Comparison of ENCODE assay signal across 7 mouse cellular contexts in the genomic region with DNA sequence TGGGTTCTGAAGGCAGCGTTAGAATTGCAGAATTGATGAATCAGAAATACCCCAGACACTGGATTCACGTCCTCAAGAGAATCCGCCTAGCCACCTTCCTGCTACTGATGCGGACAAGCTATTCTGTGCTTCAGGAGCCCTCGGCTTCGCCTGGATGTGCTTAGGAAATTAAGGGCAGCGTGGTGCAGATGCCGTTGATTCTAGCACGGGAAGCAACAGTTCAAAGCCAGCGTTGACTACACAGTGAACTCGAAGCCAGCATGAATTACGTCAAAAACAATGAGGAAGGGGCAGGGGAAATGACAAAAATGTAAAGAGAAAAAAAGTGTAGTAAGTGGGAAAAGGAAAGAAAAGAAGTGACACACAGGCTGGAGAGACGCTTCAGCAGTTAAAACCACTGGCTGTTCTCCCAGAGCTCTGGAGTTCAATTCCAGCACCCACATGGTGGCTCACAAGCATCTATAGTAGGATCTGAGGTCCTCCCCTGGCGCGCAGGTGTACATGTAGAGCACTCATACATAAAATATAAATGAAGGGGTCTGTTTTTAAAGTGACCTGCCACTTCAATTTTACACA. TPM values are rescaled to one million over a fixed set of nuclear protein-coding genes. Genes with fewer than 3 reads are reported as not detected.
A peak's percentile ranks its signal among the peaks of the same experiment; 100 is the strongest.
DNase-seq lines count a peak whose midpoint lies in the region; ATAC-seq and TF ChIP-seq lines count a peak whose summit lies in the region.

A gene (plus strand): TSS at position 541 of the 576 bp plus-strand sequence.

- H3K9ac ChIP-seq in heart, embryonic 12.5 days: peak within 1 kb of the TSS; percentile 91
- H3K9ac ChIP-seq in midbrain, postnatal 0 days (replicated peaks; ENCODE audit: low read length, poor library complexity, severe bottlenecking): peak within 1 kb of the TSS; percentile 79

- peak within 1 kb of the TSS; percentile 82 for H3K4me3 ChIP-seq in thymus, adult 2 months (ENCODE audit: control insufficient read depth, insufficient read depth, low read length)
- H3K4me3 ChIP-seq in embryonic facial prominence, embryonic 10.5 days: peak within 1 kb of the TSS; percentile 96
- peak within 1 kb of the TSS; percentile 85 for H3K4me3 ChIP-seq in heart, embryonic 12.5 days
- H3K4me3 ChIP-seq in midbrain, postnatal 0 days (ENCODE audit: low read depth, low read length): peak within 1 kb of the TSS; percentile 81

- intact Hi-C loops in left cerebral cortex, postnatal 10 days (cut with DNase I): no loop called here

- ATAC-seq in heart, embryonic 12.5 days (ENCODE audit: insufficient number of reproducible peaks, low FRiP score): peak; percentile 29
- ATAC-seq in midbrain, postnatal 0 days (ENCODE audit: low FRiP score): peak; percentile 24

- no peaks in the 10 kb centered on the region for H3K27me3 ChIP-seq in thymus, adult 2 months (ENCODE audit: control insufficient read depth, insufficient read depth, low read length)
- H3K27me3 ChIP-seq in embryonic facial prominence, embryonic 10.5 days (replicated peaks; ENCODE audit: low read depth, poor library complexity, severe bottlenecking): no peaks in the 10 kb centered on the region
- H3K27me3 ChIP-seq in heart, embryonic 12.5 days (replicated peaks): no peaks in the 10 kb centered on the region
- H3K27me3 ChIP-seq in midbrain, postnatal 0 days (ENCODE audit: insufficient read depth, low read length): no peaks in the 10 kb centered on the region

- TF ChIP-seq CTCF in thymus, adult 2 months (IDR thresholded peaks at IDR 0.05; ENCODE audit: borderline replicate concordance, control insufficient read depth, extremely low read depth, insufficient read depth, low read length, poor library complexity): no peak
- no peak for TF ChIP-seq CTCF in midbrain, postnatal 0 days (IDR thresholded peaks at IDR 0.05)

- TF ChIP-seq POLR2A in thymus, adult 2 months (IDR thresholded peaks at IDR 0.05; ENCODE audit: control insufficient read depth, extremely low read depth, insufficient read depth, low read length, poor library complexity): no peak

- peak; percentile 20 for DNase-seq in thymus, adult 2 months
- DNase-seq in thymus, postnatal 36 days: no peak
- DNase-seq in embryonic facial prominence, embryonic 10.5 days (ENCODE audit: low spot score): peak; percentile 20
- DNase-seq in left cerebral cortex, postnatal 10 days (ENCODE audit: extremely low spot score in 1 of 2, low spot score in 2 of 2): no peak
- DNase-seq in midbrain, postnatal 0 days (ENCODE audit: low spot score): no peak
- no peak for DNase-seq in cerebellum, postnatal 10 days

- H3K4me1 ChIP-seq in thymus, adult 2 months (replicated peaks; ENCODE audit: control insufficient read depth, insufficient read depth, low read length): peaks cover 14% of the 10 kb centered on the region
- peaks cover 28% of the 10 kb centered on the region for H3K4me1 ChIP-seq in embryonic facial prominence, embryonic 10.5 days
- H3K4me1 ChIP-seq in heart, embryonic 12.5 days (replicated peaks): peaks cover 29% of the 10 kb centered on the region
- peaks cover 8% of the 10 kb centered on the region; the same call in 1 of the 2 replicates for H3K4me1 ChIP-seq in midbrain, postnatal 0 days (ENCODE audit: insufficient read depth, low read length)

- peak within 1 kb of the TSS; percentile 93 for H3K4me2 ChIP-seq in heart, embryonic 12.5 days
- H3K4me2 ChIP-seq in midbrain, postnatal 0 days (ENCODE audit: low read depth, low read length, poor library complexity, severe bottlenecking): peak within 1 kb of the TSS; percentile 60

- peak within 1 kb of the TSS; percentile 68 for H3K27ac ChIP-seq in thymus, adult 2 months (ENCODE audit: control insufficient read depth, insufficient read depth, low read length)
- H3K27ac ChIP-seq in embryonic facial prominence, embryonic 10.5 days (replicated peaks): peak within 1 kb of the TSS; percentile 95
- H3K27ac ChIP-seq in heart, embryonic 12.5 days (ENCODE audit: poor library complexity, severe bottlenecking): peak within 1 kb of the TSS; percentile 84
- peak within 1 kb of the TSS; percentile 87 for H3K27ac ChIP-seq in midbrain, postnatal 0 days (ENCODE audit: low read depth, low read length)

- H3K9me3 ChIP-seq in embryonic facial prominence, embryonic 10.5 days: no peaks in the 10 kb centered on the region
- no peaks in the 10 kb centered on the region for H3K9me3 ChIP-seq in heart, embryonic 12.5 days (replicated peaks)
- H3K9me3 ChIP-seq in midbrain, postnatal 0 days (ENCODE audit: low read length): no peaks in the 10 kb centered on the region

- WGBS in thymus, adult 2 months: 15% methylated on average over 15 of the region's 15 CpGs
- WGBS in embryonic facial prominence, embryonic 10.5 days: 19% methylated on average over 15 of the region's 15 CpGs
- WGBS in heart, embryonic 12.5 days: 18% methylated on average over 15 of the region's 15 CpGs
- WGBS in midbrain, postnatal 0 days: 11% methylated on average over 15 of the region's 15 CpGs

- no peaks in the 10 kb centered on the region for H3K36me3 ChIP-seq in thymus, adult 2 months (ENCODE audit: control insufficient read depth, insufficient read depth, low read length)
- peaks cover 51% of the 10 kb centered on the region for H3K36me3 ChIP-seq in embryonic facial prominence, embryonic 10.5 days (replicated peaks)
- H3K36me3 ChIP-seq in heart, embryonic 12.5 days: peaks cover 25% of the 10 kb centered on the region
- peaks cover 7% of the 10 kb centered on the region for H3K36me3 ChIP-seq in midbrain, postnatal 0 days (ENCODE audit: insufficient read depth, low read length)

RNA-seq across cellular contexts. Expression of the gene that starts here (rescaled TPM):
- 67.2 and 87.1 TPM in 2 replicates for polyA plus RNA-seq in thymus, adult 2 months (2012; rRNA removed)
- 902 and 949 TPM in 2 replicates for polyA plus RNA-seq in embryonic facial prominence, embryonic 10.5 days (2016; fragmentation: Nextera tagmentation; extraction: Ambion mirVana)
- polyA plus RNA-seq in heart, embryonic 12.5 days (2016; fragmentation: Nextera tagmentation; extraction: Ambion mirVana): 314 and 325 TPM in 2 replicates
- 10 to 100 TPM; 66.9 to 87.6 TPM for total RNA-seq in left cerebral cortex, postnatal 10 days (2021)
- total RNA-seq in midbrain, postnatal 0 days (2014; rRNA removed): 60.1 and 93.3 TPM in 2 replicates
- 243 and 244 TPM in 2 replicates for polyA plus RNA-seq in midbrain, postnatal 0 days (2015; fragmentation: Nextera tagmentation; extraction: Ambion mirVana)

Comparison
In these comparisons a context has a peak if more than half of its experiments do, and no peak if none do; other contexts are left out.
1. DNase-seq: peak in thymus, adult 2 months (single experiment) and embryonic facial prominence, embryonic 10.5 days (single experiment); none in thymus, postnatal 36 days (0 of 2), left cerebral cortex, postnatal 10 days (0 of 2), midbrain, postnatal 0 days (single experiment) and cerebellum, postnatal 10 days (0 of 2).
2. Peak in every context shown above with its lines, with median percentiles within 50 percentile points of each other: H3K27ac ChIP-seq and H3K4me3 ChIP-seq.